Mouse (Mus musculus): ENCODE results near the gene Tspan9.

Tspan9 gene

GRCm38 (mm10) chr6:128075453-128076003 is 67.9 kb downstream of the Tspan9 start:
- DNase-seq, result no peak

DNA sequence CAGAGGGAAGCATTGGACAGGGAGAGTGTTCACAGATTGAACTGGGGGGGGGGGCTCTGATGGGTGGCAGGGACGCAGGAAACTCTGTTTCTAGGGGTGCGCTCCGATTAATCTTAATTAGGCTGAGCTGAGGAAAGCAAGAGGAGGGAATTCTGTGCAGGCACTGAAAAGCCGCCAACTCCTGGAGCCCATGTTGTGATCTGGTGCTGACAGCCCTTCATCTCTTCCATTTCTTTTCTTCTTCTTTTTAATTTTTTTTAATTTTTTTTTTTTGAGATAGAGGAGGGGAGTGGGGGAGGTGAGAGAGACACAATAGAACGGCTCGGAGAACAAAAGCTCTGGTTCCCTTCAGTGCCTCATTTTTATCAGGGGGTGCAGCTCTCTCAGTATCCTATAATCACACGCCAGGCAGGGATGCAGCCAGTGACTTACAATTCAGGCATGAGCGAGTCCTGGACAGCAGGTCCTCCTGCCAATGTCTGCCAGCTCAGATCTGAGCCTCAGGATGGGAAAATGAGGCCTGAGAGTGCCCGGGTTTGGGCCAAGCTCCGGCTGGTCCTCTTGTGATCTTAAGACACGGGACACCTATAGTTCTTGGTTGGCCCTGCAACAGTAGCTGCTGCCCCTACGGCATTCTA is 72.4 kb downstream of the Tspan9 start:
- DNase-seq, result no peak

DNA sequence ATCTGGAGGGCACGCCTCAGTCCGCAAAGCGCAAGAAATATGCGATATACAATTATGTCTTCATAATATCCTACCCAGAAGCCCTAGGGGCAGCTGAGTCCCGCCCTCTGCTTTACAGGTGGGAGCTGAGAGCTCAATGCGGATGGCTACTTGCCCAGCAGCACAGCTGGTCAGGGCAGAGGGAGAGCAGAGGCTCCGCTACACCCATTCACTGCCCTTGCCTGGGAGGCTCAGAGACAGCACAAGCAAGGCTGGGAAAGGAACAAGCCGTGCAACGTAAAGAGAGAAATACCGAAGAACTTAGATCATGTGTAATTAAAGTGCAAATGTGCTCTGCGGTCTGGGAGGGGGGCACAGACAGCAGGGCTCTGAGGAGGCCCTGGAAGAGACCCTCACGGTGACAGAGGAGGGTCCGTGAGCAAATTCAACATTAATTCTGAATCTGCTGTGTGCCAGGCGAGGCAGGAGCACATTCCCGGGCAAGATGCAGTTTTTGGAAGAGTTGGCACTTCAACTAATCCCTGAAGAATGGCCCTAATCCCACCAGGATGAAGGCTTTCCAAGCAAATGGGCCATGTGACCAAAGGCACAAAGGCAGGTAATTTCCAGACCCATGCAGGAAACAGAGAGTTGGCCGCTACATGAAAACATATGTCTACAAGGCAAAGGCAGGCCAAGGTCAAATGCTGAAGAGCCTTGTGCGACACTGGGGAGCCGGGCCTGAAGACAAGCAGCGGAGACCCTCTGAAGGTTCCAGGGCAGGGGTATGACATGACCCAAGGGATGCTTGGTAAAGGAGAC is 73.1 kb downstream of the Tspan9 start:
- no peak for DNase-seq

- DNase-seq, result no peak
Observed at GRCm38 (mm10) chr6:128068144-128068543, 75.2 kb downstream of the Tspan9 start.

- no peak for DNase-seq
Observed at GRCm38 (mm10) chr6:128065982-128066381, 77.4 kb downstream of the Tspan9 start.

DNA sequence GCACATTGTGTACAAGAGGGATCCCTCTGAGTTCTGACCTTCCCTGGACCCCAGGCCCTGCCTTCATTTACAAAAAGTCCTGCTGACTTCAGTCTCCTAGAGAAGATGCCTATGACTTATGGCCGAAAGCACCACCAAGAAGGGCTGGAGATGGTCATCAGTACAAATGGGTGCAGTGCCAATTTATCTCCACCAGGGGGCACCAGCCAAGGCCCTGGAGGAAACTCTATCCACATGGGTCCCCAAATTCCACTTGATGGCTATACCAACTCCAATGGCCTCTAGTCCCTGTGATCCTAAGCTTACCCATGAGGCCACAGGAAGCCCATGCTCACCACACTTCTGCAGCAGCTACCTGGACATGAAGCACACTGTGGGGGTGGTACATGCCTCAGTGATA is 79.9 kb downstream of the Tspan9 start:
- DNase-seq, result no peak

GRCm38 (mm10) chr6:128062784-128063183 is 80.6 kb downstream of the Tspan9 start:
- no peak for DNase-seq

DNA sequence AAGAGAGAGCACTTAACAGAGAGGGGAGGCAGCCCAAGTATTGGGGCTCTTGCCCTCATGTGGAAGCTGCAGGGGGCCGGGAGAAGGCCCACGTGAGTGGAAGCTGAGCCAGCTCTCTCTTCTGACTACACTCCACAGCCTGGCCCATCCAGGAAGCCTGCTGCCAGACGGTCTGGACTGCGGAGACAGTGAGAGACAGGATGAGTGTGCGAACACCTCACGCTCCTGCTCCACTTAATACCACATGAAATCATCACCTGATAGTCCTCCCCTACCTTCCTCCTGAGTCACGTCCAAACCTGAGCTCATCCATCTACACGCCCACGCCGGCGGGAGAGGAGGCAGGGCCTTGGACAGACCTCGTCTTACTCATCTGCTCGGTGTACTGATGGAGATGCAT is 81.2 kb downstream of the Tspan9 start:
- DNase-seq, result no peak

GRCm38 (mm10) chr6:128061342-128061741 is 82.1 kb downstream of the Tspan9 start:
- DNase-seq, result no peak

DNA sequence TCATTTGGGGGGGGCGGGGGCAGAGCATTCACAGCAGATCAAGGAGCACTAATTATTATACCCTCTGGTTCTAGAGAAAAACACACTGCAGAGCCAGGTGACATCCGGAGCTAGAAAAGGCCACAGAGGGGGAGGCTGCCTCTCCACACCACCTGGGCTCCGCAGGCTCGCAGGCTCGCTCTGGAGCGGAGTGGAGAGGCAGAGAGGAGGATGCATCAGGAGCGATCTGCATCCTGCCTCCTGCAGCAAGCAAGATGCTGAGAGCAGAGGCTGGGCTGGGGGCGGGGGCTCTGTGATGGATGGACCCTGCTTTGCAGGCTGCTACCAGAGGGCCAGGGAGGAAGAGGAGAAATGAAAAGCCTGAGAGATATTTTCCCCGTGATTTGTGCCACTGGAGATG is 84.8 kb downstream of the Tspan9 start:
- no peak for DNase-seq

- no peak for DNase-seq
Observed at GRCm38 (mm10) chr6:128058157-128058556, 85.2 kb downstream of the Tspan9 start.

DNA sequence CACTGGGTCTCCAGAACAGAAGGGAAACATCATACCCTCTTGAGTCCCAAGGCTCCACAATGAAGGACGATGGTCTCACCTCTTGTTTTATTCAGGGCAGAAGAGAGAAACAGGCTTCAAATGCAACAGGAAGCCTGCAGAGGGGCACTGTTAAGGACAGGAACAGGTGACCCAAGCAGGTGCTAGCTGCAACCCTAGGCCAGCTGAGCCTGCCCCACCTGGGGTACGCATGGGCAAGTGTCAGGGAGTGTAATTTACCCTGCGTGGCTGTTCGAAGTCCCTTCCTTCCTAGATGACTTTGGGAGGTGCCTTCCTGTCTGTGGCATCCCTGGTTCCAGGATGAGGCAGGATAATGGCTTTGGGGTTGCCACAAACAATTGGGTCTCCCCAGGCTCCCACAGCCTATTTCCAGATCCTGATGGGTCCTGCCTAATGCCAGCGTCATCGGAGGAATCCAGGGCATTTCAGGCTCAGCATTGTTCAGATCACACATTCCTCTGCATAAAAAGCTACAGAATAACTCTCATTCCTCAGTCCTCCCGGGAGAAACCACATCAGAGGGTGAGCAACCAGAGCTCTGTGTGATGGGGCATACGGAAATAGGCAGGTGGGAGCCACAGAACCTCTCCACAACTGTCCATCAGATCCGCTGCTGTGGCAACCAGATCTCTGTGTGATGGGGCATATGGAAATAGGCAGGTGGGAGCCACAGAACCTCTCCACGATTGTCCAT is 90.2 kb downstream of the Tspan9 start:
- no peak for DNase-seq

GRCm38 (mm10) chr6:128047671-128048070 is 95.7 kb downstream of the Tspan9 start:
- DNase-seq, result no peak

GRCm38 (mm10) chr6:128047239-128047638 is 96.2 kb downstream of the Tspan9 start:
- DNase-seq, result no peak

- peak; percentile 51 for DNase-seq
Observed at GRCm38 (mm10) chr6:128046799-128047198, 96.6 kb downstream of the Tspan9 start.

- no peak for DNase-seq
Observed at GRCm38 (mm10) chr6:128044691-128045090, 98.7 kb downstream of the Tspan9 start.

DNA sequence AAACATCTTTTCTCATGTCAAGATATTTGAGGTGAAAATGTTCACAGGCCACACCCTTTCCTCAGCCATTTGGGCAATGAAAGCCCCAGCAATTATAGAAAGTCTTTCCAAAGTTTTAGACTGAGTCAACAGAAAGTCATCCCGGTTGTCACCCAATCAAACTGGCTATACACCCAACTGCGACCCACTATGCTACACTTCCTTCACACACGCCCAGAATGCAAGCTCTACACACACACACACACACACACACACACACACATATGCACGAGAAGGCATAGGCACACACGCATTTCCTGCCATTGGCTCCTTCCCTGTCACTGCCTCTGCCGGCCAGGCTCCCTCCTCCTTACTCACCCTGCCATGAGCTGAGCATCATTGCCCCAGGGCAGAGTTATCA is 99.9 kb downstream of the Tspan9 start:
- DNase-seq, result no peak

- no peak for DNase-seq
Observed at GRCm38 (mm10) chr6:128041836-128042235, 101.6 kb downstream of the Tspan9 start.

GRCm38 (mm10) chr6:128039077-128039766 is 104.2 kb downstream of the Tspan9 start:
- no peak for DNase-seq

DNA sequence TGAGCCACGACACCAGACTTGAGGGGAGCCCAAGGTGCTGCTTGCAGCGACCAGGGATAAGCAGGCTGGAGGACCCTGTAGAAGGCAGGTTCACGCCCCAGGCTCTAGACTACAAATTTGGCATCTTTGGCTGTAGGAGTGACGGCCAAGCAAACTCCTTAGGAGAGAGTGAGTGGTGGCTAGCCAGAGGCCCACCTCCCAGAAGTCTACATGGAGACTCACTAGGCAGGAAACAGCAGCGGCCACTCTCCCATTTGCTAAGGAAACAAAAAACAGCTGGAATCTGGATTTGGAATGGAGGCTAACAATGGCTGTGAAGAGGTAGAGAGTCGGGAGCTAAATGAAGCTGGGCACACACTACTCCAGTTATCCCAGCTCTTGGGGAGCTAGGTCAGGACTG is 104.8 kb downstream of the Tspan9 start:
- DNase-seq, result no peak

DNA sequence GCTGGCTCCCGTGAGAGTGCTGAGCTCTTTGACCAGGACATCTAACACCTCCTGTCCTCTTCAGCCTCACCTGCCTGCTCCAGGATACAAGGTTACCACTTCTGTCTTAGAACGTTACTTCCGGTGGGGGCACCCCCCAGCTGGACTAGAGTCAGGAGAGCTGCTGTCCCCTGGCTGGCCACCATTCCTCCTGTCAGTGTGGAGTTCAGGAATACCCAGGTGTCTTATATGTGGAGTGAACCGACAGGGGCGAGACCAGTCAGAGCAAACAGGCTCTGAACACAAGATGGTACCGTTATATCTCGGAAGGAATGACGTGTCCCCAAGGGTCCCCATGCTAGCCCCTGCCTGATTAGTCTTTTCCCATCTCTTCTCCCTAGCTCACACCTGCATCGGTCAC is 106.8 kb downstream of the Tspan9 start:
- no peak for DNase-seq

- DNase-seq, result no peak
Observed at GRCm38 (mm10) chr6:128035930-128036309, 107.5 kb downstream of the Tspan9 start.
